Mouse (Mus musculus) hindlimb bud, embryonic 11.5 days (tissue): Measurements from ENCODE around the gene Dpm3.

ENCODE experiments used
- DNase-seq: peaks from one replicate; pipeline ENCODE4 v3.0.0-alpha.2; 2012; ENCODE audit warnings: low read depth, low spot score; ENCODE audit errors: extremely low spot score

The Dpm3 gene

GRCm38 (mm10) chr3:89266439-89266893, 7.3 kb downstream of the Dpm3 start:
- DNase-seq, result no peak

- no peak for DNase-seq
Measured at GRCm38 (mm10) chr3:89268916-89269315, 9.8 kb downstream of the Dpm3 start.

- no peak for DNase-seq
Measured at GRCm38 (mm10) chr3:89270051-89270755, 11.0 kb downstream of the Dpm3 start, which contains the start of gene Slc50a1. Gene Slc50a1 (minus strand): TSS chr3:89270570.

GRCm38 (mm10) chr3:89270891-89271290, 11.7 kb downstream of the Dpm3 start:
- no peak for DNase-seq

- no peak for DNase-seq
Measured at GRCm38 (mm10) chr3:89271760-89272159, 12.6 kb downstream of the Dpm3 start.

GRCm38 (mm10) chr3:89276061-89276460, 16.9 kb downstream of the Dpm3 start:
- no peak for DNase-seq

GRCm38 (mm10) chr3:89277281-89278021, 18.3 kb downstream of the Dpm3 start:
- no peak for DNase-seq

GRCm38 (mm10) chr3:89278107-89278506, 18.9 kb downstream of the Dpm3 start:
- no peak for DNase-seq

- DNase-seq, result no peak
Measured at GRCm38 (mm10) chr3:89278643-89279042, 19.5 kb downstream of the Dpm3 start.

GRCm38 (mm10) chr3:89279153-89279890, 20.2 kb downstream of the Dpm3 start:
- DNase-seq, result no peak

- DNase-seq, result no peak
Measured at GRCm38 (mm10) chr3:89280050-89280605, 21.0 kb downstream of the Dpm3 start.

GRCm38 (mm10) chr3:89280606-89281511, 21.7 kb downstream of the Dpm3 start, which contains the start of gene Efna1:
Gene Efna1 (minus strand): TSS chr3:89281142.
- DNase-seq, result no peak

- no peak for DNase-seq
Measured at GRCm38 (mm10) chr3:89281579-89282290, 22.6 kb downstream of the Dpm3 start.

- no peak for DNase-seq
Measured at GRCm38 (mm10) chr3:89282291-89282643, 23.1 kb downstream of the Dpm3 start.

- no peak for DNase-seq
Measured at GRCm38 (mm10) chr3:89284261-89284660, 25.1 kb downstream of the Dpm3 start.

- no peak for DNase-seq
Measured at GRCm38 (mm10) chr3:89285526-89285925, 26.4 kb downstream of the Dpm3 start.

- no peak for DNase-seq
Measured at GRCm38 (mm10) chr3:89287286-89287685, 28.1 kb downstream of the Dpm3 start.

GRCm38 (mm10) chr3:89288503-89288928, 29.4 kb downstream of the Dpm3 start:
- no peak for DNase-seq

GRCm38 (mm10) chr3:89291874-89292273, 32.7 kb downstream of the Dpm3 start:
- DNase-seq, result no peak

GRCm38 (mm10) chr3:89292303-89292702, 33.1 kb downstream of the Dpm3 start:
- no peak for DNase-seq
